Mouse (Mus musculus) lung, embryonic 14.5 days (tissue): ENCODE measurements around the gene Mfrp. TPM values are rescaled to one million over a fixed set of nuclear protein-coding genes. Genes with fewer than 3 reads are reported as not detected.
A peak's percentile ranks its signal among the peaks of the same experiment; 100 is the strongest.

Experiments
- ATAC-seq: fragments of 200-750 bp; cut with Nextera tagmentation; 2 replicates; pipeline ENCODE4 v1.8.0; 2017; ENCODE audit warnings: mild to moderate bottlenecking, moderate TSS enrichment, moderate library complexity; ENCODE audit not compliant: insufficient read depth
- DNase-seq: peaks from one replicate; pipeline ENCODE4 v3.0.0-alpha.2; 2015
- H3K27ac ChIP-seq: fragments of 300-500 bp; sonication (generic); 2 replicates; pipeline ENCODE4 v1.5.1; 2014; ENCODE audit warnings: low read depth, mild to moderate bottlenecking, moderate library complexity
- H3K27me3 ChIP-seq: fragments of 300-500 bp; sonication (generic); 2 replicates; pipeline ENCODE4 v1.6.1; 2014; ENCODE audit warnings: low read length, control low read depth; ENCODE audit not compliant: insufficient read depth
- H3K36me3 ChIP-seq: fragments of 300-500 bp; sonication (generic); 2 replicates; pipeline ENCODE4 v1.6.1; 2014; ENCODE audit warnings: control low read depth; ENCODE audit not compliant: insufficient read depth
- H3K4me1 ChIP-seq: fragments of 300-500 bp; sonication (generic); 2 replicates; pipeline ENCODE4 v1.6.1; 2014; ENCODE audit warnings: antibody characterized with exemption, control low read depth; ENCODE audit not compliant: insufficient read depth
- H3K4me2 ChIP-seq: fragments of 300-500 bp; sonication (generic); 2 replicates; pipeline ENCODE4 v1.6.1; 2014; ENCODE audit warnings: mild to moderate bottlenecking
- H3K4me3 ChIP-seq: fragments of 300-500 bp; sonication (generic); 2 replicates; pipeline ENCODE4 v1.5.1; 2014; ENCODE audit warnings: low read depth, low read length
- H3K9ac ChIP-seq: fragments of 300-500 bp; sonication (generic); 2 replicates; pipeline ENCODE4 v1.6.1; 2014
- H3K9me3 ChIP-seq: fragments of 300-500 bp; sonication (generic); 2 replicates; pipeline ENCODE4 v1.6.1; 2016; ENCODE audit warnings: low read depth, low read length, control low read depth
- CTCF ChIP-seq: IDR thresholded peaks from 2 replicates; pipeline ENCODE4 v1.5.1; 2016; ENCODE audit warnings: antibody characterized with exemption, low read depth
- WGBS: fragments of 180-500 bp; shearing (Covaris S2); extraction: QIAGEN DNeasy Blood & Tissue Kit; methylation state at CpG from one replicate; pipeline ENCODE4 v1.1.7; 2014; 5-methylcytosine and 5-hydroxymethylcytosine counted together
- polyA plus RNA-seq: library from polyadenylated mRNA; unstranded; fragments of >200 nt; fragmentation: Nextera tagmentation; extraction: Ambion mirVana; gene quantifications from 2 replicates; pipeline ENCODE4 v1.2.1, GENCODE M21; 2014

Gene Mfrp
- polyA plus RNA-seq, 1 experiment from 2014 or later, result 0.07 TPM

DNA sequence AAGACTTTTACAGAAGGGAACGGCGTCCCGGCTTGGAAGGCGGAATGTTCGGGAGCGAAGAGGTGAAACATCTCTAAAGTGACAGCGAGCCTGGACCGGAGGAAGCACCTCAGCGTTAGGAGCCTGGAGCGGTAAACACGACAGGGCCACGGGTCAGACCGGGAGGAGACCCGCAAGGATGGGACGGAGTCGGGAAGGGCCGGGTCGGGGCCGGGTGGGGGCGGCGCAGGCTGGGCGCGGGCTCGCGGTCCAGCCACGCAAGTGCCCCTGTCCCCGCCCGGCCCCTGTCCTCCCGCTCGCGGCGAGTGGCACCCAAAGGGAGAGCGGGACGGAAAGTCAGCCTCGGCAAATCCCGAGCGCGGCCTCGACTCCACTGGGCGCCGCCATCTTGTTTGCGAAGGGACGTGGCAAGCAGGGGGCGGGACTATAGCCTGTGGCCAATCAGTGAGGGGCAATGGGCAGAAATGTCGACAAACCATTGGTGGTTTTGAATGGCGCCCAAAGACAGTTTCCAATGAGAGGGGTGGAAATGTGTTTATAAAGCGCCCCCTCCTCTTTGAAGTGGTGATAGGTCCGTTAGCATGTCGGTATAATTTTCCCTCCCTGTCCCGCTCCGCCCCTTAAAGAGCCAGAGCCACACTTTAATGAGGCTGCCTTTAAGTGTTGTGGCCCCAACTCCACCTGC is 11.7 kb downstream of the Mfrp start, which contains the start of the genes Gm49380 and Rnf26:
Gm49380 (minus strand) TSS at position 396 of the 685 bp plus-strand sequence.
Rnf26 (minus strand) TSS at position 413 of the 685 bp plus-strand sequence.
- peak within 1 kb of the TSS; percentile 72 for H3K27ac ChIP-seq
- H3K4me2 ChIP-seq, result peak within 1 kb of the TSS; percentile 60
- H3K36me3 ChIP-seq, result peaks cover 21% of the 10 kb centered on the region
- under 1% methylated on average over 50 of the region's 51 CpGs for WGBS
- ATAC-seq (peak; percentile 94), DNase-seq (peak; percentile 98)
- TF ChIP-seq CTCF, result no peak
- H3K9me3 ChIP-seq, result no peaks in the 10 kb centered on the region
- H3K4me3 ChIP-seq, result peak within 1 kb of the TSS; percentile 74
- H3K9ac ChIP-seq, result peak within 1 kb of the TSS; percentile 82
- H3K4me1 ChIP-seq, result peaks cover 11% of the 10 kb centered on the region
- no peaks in the 10 kb centered on the region for H3K27me3 ChIP-seq

DNA sequence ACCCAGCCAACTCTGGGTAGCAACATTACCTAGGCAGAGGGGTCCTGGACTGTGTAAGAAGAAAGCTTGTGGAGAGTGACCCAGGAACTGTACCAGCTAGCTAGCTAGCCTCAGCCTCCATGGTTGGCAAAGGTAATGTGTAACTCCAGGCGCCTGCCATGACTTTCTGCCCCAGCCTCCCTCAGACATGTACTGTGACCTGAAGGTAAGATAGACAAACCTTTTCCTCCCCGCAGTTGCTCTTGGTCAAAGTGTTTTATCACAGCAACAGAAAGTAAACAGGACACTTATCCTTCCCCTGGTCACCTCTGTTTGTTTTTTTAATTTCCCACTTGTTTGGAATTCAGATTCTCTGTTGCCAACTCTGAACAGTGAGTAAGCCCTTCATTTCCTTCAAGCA is 12.9 kb downstream of the Mfrp start:
- no peak overlapping the region for H3K9ac ChIP-seq
- no peak for TF ChIP-seq CTCF
- H3K9me3 ChIP-seq, result no peaks in the 10 kb centered on the region
- WGBS, result 58% methylated on average over 2 of the region's 2 CpGs
- DNase-seq (no peak), ATAC-seq (no peak)
- H3K27ac ChIP-seq, result no peak overlapping the region
- H3K4me1 ChIP-seq, result peaks cover 7% of the 10 kb centered on the region
- H3K4me2 ChIP-seq, result peak overlapping the region; percentile 53; the same call in 1 of the 2 replicates
- H3K36me3 ChIP-seq, result peaks cover 10% of the 10 kb centered on the region; the same call in 1 of the 2 replicates
- no peaks in the 10 kb centered on the region for H3K27me3 ChIP-seq
- no peak overlapping the region for H3K4me3 ChIP-seq

DNA sequence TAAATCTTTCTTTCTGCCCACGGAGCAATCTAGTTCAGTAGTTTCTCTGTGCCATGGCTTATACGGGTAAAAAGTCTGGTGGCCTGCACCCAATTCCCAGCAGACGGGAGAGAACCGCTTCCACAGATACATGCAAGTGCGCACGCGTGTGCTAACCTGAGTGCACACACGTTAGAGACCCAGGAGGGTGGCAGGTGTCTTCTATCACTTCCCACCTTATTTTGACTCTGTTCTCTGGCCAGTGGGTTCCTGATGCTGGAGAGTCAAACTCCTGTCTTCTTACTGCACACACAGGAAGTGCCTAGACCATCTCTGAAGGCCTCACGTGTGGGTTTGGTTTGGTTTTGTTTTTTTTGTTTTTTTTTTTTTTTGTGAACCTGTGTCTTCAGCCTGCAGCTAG is 14.1 kb downstream of the Mfrp start:
- no peaks in the 10 kb centered on the region for H3K27me3 ChIP-seq
- 78% methylated on average over 9 of the region's 9 CpGs for WGBS
- H3K27ac ChIP-seq, result no peak overlapping the region
- no peaks in the 10 kb centered on the region for H3K9me3 ChIP-seq
- H3K4me1 ChIP-seq, result no peaks in the 10 kb centered on the region
- ATAC-seq, result no peak
- DNase-seq, result no peak
- TF ChIP-seq CTCF, result no peak
- no peak overlapping the region for H3K4me3 ChIP-seq
- H3K9ac ChIP-seq, result no peak overlapping the region
- no peak overlapping the region for H3K4me2 ChIP-seq
- peaks cover under 1% of the 10 kb centered on the region; the same call in 1 of the 2 replicates for H3K36me3 ChIP-seq

DNA sequence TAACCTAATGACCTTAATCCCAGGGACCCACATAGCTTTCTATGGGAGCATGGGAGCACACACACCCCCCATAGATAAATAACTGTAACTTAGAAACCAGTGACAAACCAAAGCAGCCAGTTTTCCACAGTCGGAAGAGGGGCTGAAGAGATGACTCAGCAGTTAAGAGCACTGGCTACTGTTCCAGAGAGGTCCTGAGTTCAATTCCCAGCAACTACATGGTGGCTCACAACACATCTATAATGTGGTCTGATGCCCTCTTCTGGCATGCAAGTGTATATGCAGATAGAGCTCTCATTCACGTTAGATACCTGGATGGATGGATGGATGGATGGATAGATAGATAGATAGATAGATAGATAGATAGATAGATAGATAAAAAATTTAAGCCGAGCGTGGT is 14.7 kb downstream of the Mfrp start:
- H3K4me1 ChIP-seq, result no peaks in the 10 kb centered on the region
- H3K4me3 ChIP-seq, result no peak overlapping the region
- H3K27me3 ChIP-seq, result no peaks in the 10 kb centered on the region
- H3K9ac ChIP-seq, result no peak overlapping the region
- 89% methylated on average over 4 of the region's 4 CpGs for WGBS
- TF ChIP-seq CTCF, result peak; percentile 36
- no peaks in the 10 kb centered on the region for H3K36me3 ChIP-seq
- H3K27ac ChIP-seq, result no peak overlapping the region
- no peak for DNase-seq
- ATAC-seq, result no peak
- no peaks in the 10 kb centered on the region for H3K9me3 ChIP-seq
- H3K4me2 ChIP-seq, result no peak overlapping the region

DNA sequence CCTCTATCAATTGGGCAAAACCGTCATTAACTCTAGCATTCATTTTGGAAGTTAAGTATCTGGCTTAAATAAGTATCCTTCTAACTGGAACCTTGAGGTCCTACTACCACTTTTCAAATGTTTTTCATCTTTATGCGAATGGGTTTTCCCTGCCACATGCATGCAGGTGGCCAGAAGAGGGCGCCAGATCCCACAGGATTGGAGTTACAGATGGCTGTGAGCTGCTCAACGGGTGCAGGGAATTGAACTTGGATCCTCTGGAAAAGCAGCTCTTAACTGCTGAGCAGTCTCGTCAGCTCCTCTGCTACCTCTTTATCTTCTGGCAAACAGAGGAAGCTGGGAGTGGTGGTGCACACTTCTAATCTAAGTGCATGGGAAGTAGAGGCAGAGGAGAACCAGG is 17.5 kb downstream of the Mfrp start:
- H3K27ac ChIP-seq, result no peak overlapping the region

DNA sequence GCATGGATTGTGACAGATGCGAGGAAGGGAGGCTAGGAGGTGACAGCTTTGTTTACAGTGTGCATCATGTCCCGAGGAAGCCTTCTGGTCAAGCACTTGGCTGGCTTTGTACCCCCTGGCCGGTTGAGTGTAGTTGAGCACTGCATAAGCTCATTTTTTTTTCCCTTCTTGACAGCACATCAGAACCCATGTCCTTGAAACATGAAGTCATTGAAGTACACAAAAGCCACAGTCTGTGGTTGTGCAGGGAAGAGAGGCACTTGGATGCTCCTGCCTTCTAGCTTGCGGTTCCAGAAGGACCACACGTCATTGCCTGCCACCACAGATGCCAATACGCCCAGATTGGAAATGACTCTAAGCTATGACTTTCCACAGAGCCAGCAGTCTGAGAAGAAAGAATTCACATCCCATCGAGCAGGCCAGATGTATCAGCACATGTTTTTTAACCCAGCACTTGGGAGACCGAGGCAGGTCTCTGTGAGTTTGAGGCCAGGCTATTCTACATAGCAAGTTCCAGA is 18.5 kb downstream of the Mfrp start:
- ATAC-seq, result no peak
- Histone ChIP-seq H3K36me3 (no peaks in the 10 kb centered on the region), H3K27ac (no peak overlapping the region), H3K27me3 (no peaks in the 10 kb centered on the region), H3K9ac (no peak overlapping the region), H3K4me3 (no peak overlapping the region), H3K4me2 (no peak overlapping the region), H3K9me3 (no peaks in the 10 kb centered on the region), H3K4me1 (no peaks in the 10 kb centered on the region)
- TF ChIP-seq CTCF, result no peak
- DNase-seq, result no peak
- WGBS, result 58% methylated on average over 8 of the region's 8 CpGs

More for the DNA sequence above, 17.5 kb downstream of the Mfrp start:
- DNase-seq, result peak; percentile 52
- peak; percentile 67 for TF ChIP-seq CTCF
- 57% methylated on average over 5 of the region's 5 CpGs for WGBS
- H3K4me1 ChIP-seq, result no peaks in the 10 kb centered on the region
- H3K4me3 ChIP-seq, result no peak overlapping the region
- H3K27me3 ChIP-seq, result no peaks in the 10 kb centered on the region
- ATAC-seq, result no peak
- no peaks in the 10 kb centered on the region for H3K36me3 ChIP-seq
- H3K9me3 ChIP-seq, result no peaks in the 10 kb centered on the region
- no peak overlapping the region for H3K4me2 ChIP-seq
- no peak overlapping the region for H3K9ac ChIP-seq

DNA sequence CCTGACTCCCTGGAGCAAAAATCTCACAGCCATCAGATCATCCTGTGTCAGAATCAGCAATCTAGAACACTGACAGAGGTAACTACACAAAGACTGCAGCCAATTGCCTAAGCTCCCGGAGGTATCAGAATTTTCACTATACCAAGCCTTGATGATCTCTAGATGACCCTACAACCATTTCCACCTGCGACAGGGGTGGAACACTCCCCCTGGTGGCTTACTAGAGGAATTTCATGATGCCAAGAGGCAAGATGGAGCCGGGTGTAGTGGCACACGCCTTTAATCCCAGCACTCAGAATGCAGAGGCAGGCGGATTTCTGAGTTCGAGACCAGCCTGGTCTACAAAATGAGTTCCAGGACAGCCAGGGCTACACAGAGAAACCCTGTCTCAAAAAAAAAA is 22.8 kb downstream of the Mfrp start:
- peak; percentile 60 for TF ChIP-seq CTCF
- H3K36me3 ChIP-seq, result no peaks in the 10 kb centered on the region
- no peak overlapping the region for H3K4me2 ChIP-seq
- H3K27me3 ChIP-seq, result no peaks in the 10 kb centered on the region
- no peak overlapping the region for H3K27ac ChIP-seq
- ATAC-seq (no peak), DNase-seq (no peak)
- H3K9ac ChIP-seq, result no peak overlapping the region
- H3K4me3 ChIP-seq, result no peak overlapping the region
- H3K9me3 ChIP-seq, result no peaks in the 10 kb centered on the region
- H3K4me1 ChIP-seq, result 0 out of 2 replicates have a peak, but pooled peaks cover 5% of the 10 kb centered on the region
- 69% methylated on average over 6 of the region's 6 CpGs for WGBS
